Mouse (Mus musculus): ENCODE results near the gene Scnm1. TPM values are rescaled to one million over a fixed set of nuclear protein-coding genes. Genes with fewer than 3 reads are reported as not detected.

Gene Scnm1
- total RNA-seq (2021): 10 to 100 TPM; 37.5 to 41.8 TPM
- long read RNA-seq, transcript Scnm1-201 (7 exons, 1,054 nt): major isoform, 8 of 28 reads
- long read RNA-seq, transcript Scnm1-204 (2 exons, 686 nt): major isoform, 8 of 28 reads
- long read RNA-seq, partial matches to known transcripts: 2 of 28 reads
- long read RNA-seq, other reads (novel, unspliced or antisense): 8 of 28 reads

- peak; percentile 79 to 84 for DNase-seq (ENCODE audit: low spot score in 2 of 2)
These were observed at the start of gene Scnm1, which contains the start of gene Lysmd1 for GRCm38 (mm10) chr3:95133680-95134101. Gene Scnm1, minus strand, starts transcription at chr3:95134011. Gene Lysmd1, plus strand, starts transcription at chr3:95134088.

GRCm38 (mm10) chr3:95181841-95182240 lies 48.0 kb upstream of the Scnm1 start:
- no peak for DNase-seq (ENCODE audit: low spot score in 2 of 2)

GRCm38 (mm10) chr3:95179890-95180289 lies 46.1 kb upstream of the Scnm1 start:
- DNase-seq (ENCODE audit: low spot score in 2 of 2): no peak

- DNase-seq (ENCODE audit: low spot score in 2 of 2): no peak
These were observed 45.1 kb upstream of the Scnm1 start for GRCm38 (mm10) chr3:95178948-95179347.

GRCm38 (mm10) chr3:95177583-95177982 lies 43.8 kb upstream of the Scnm1 start:
- no peak for DNase-seq (ENCODE audit: low spot score in 2 of 2)

- DNase-seq (ENCODE audit: low spot score in 2 of 2): no peak
These were observed 42.7 kb upstream of the Scnm1 start for GRCm38 (mm10) chr3:95176500-95176899.

- DNase-seq (ENCODE audit: low spot score in 2 of 2): peak; percentile 88 to 91
These were observed 40.3 kb upstream of the Scnm1 start for GRCm38 (mm10) chr3:95174011-95174592.

GRCm38 (mm10) chr3:95173256-95173949 lies 39.6 kb upstream of the Scnm1 start:
- peak in 1 of 2 experiments; percentile 54 for DNase-seq (ENCODE audit: low spot score in 2 of 2)

GRCm38 (mm10) chr3:95172526-95173255 lies 38.9 kb upstream of the Scnm1 start:
- no peak for DNase-seq (ENCODE audit: low spot score in 2 of 2)

GRCm38 (mm10) chr3:95171105-95171504 lies 37.3 kb upstream of the Scnm1 start:
- no peak for DNase-seq (ENCODE audit: low spot score in 2 of 2)

GRCm38 (mm10) chr3:95169996-95170395 lies 36.2 kb upstream of the Scnm1 start:
- no peak for DNase-seq (ENCODE audit: low spot score in 2 of 2)

- no peak for DNase-seq (ENCODE audit: low spot score in 2 of 2)
These were observed 31.0 kb upstream of the Scnm1 start for GRCm38 (mm10) chr3:95164840-95165239.

GRCm38 (mm10) chr3:95164256-95164550 lies 30.4 kb upstream of the Scnm1 start:
- DNase-seq (ENCODE audit: low spot score in 2 of 2): no peak

- no peak for DNase-seq (ENCODE audit: low spot score in 2 of 2)
These were observed 29.8 kb upstream of the Scnm1 start for GRCm38 (mm10) chr3:95163419-95164255.

GRCm38 (mm10) chr3:95162345-95162628 lies 28.5 kb upstream of the Scnm1 start:
- no peak for DNase-seq (ENCODE audit: low spot score in 2 of 2)

GRCm38 (mm10) chr3:95161618-95162344 lies 28.0 kb upstream of the Scnm1 start:
- no peak for DNase-seq (ENCODE audit: low spot score in 2 of 2)

- no peak for DNase-seq (ENCODE audit: low spot score in 2 of 2)
These were observed 27.3 kb upstream of the Scnm1 start for GRCm38 (mm10) chr3:95161041-95161551.

GRCm38 (mm10) chr3:95159987-95160963 lies 26.5 kb upstream of the Scnm1 start, which contains the start of gene Sema6c:
Gene Sema6c, plus strand, starts transcription at chr3:95160457.
- DNase-seq (ENCODE audit: low spot score in 2 of 2): peak; percentile 79 to 89

- DNase-seq (ENCODE audit: low spot score in 2 of 2): no peak
These were observed 25.7 kb upstream of the Scnm1 start for GRCm38 (mm10) chr3:95159511-95159986.
